Mouse (Mus musculus) 416B (cell line): ENCODE data around the gene Ccdc47.
A peak's percentile ranks its signal among the peaks of the same experiment; 100 is the strongest.

Source experiments
- DNase-seq: peaks from one replicate; pipeline ENCODE4 v3.0.0; 2011; ENCODE audit warnings: low read depth

Gene Ccdc47

DNA sequence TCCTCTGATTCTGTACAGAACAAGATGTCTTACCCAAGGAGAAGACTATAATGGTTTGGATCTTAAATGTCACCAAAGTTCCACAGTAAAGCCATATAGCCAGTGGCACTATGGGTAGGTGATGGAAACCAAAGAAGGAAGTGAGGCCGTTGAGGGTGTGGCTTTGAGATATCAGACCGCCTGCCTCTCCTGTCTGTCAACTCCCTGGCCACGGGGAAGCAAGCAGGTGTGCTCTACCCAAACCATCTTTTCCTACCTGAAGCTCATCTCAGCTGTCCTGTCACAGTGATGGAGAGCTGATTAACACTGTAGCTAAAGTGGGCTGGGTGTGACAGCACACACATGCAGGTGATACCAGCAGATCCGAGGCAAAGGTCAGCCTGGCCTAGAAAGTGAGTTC is 17.9 kb downstream of the Ccdc47 start:
- DNase-seq, result no peak

DNA sequence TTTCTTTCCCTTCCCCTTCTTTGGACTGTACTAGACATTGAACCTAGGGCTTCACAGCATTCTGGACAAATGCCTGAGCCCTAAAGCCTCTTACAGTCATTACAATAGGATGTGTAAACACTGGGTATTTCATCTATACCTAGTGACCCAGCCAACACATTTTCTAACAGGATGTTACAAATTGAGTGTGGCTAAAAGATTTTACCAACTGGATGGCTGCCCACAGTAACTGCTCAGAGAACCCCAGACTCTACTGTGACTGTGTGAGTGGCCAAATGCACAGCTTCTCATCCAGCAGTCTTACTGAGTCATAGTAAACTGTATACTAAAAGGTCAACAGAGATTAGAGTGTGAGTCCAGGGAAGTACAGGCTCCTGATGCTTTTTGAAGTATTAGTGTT is 20.8 kb downstream of the Ccdc47 start:
- peak; percentile 75 for DNase-seq

DNA sequence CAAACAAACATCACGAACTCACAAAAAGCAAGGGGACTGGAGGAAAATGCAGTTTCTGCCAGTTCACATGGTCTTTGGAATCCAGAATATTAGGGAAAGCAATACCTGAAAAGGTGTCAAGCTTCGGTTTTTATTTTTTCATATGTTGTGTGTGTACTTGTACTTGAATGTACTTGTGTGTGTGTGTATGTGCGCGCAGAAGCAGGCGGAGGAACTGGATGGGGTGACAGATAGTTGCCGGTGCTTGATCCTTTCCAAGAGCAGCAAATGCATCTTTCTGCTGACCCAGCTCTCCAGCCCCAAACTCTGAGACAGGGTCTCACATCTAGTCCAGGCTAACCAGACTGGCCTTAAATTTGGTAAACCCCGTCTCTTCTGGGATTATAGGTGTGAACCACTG is 21.3 kb downstream of the Ccdc47 start:
- DNase-seq, result no peak

DNA sequence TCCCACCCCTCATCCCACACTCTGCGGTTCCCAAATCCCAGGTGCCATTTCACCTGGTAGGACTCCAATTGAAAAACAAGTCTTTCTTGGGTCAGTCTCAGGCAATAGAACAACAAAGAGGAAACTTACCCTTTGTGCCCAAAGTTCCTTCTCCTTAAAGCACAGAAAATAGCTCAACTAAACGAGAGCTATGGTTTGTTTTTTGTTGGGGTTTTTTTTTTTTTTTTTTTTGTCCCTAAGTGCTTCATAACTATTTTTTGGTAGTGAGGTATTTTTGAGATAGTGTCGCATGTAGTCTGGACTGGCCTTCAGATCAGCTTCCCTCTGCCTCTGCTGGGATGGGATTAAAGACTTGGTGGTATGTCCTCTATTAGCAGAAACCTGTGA is 22.0 kb downstream of the Ccdc47 start:
- no peak for DNase-seq

DNA sequence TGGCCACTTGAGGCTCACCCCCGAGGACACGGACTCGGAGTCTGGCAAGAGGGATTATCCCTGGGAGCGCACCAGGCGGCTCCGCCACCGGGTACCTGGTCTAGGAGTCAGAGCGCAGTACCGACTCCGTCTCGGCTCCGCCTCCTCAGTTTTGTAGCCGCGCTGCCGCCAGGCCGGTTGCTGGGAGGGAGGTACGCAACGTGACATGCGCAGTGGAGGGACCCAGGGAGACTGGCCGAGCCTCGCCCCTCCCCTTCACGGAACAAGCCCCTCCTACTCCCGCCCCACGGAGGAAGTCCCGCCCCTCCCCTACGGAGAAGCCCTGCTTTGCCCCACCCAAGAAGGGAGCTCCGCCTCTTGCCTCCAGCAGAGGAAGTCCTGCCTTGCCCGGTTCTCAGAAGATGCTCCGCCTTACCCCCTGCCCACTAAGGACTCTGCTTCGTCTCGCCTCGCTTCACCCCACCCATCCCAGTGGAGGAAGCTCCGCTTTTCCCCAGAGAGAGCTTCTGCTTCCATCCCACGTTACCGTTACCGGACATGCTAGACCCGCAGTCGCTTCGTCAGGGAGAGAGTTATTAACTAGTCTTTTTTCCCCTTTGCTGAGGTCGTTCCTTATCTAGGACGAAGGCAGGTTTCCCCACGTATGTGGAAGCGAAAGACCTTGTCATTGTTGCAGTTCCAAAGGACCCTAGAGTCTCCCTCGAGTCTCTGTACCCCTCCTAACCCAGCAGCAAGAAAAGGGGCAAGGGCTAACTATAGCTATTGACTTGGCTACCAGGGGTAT is 22.6 kb downstream of the Ccdc47 start:
- peak; percentile 99 for DNase-seq

DNA sequence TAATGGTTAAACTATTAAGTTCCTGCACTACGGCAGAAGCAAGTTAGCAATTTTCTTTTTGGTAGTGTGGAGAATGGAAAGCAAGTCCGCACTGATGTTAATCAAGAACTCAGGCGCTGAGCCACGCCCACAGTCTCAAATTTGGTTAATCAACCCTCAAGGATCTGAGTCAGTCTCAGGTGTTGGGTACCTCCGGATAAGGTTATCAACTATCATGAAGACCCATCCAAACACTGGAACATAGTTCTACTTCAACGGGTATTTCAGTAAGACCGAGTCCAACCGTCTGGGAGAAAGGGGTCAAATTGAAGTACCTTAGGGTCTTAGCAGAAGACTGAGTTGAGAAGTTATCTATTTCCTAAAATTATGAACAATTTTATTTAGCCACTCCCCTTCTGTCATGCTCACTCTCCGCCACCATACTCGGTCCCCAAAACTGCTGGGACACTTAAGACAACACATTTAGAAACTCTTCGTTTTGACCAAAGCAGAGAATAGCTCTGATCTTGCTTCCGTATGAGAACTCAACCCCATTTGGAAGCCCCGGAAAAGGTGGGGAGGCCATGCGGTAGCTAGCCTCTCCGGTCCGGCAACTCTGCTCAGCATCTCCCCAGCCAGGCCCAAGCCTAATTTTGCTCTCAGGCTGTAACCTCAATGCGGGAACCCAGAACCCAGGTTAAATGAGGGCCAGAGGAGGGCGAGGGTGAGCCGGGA is 23.3 kb downstream of the Ccdc47 start:
- DNase-seq, result peak; percentile 50

DNA sequence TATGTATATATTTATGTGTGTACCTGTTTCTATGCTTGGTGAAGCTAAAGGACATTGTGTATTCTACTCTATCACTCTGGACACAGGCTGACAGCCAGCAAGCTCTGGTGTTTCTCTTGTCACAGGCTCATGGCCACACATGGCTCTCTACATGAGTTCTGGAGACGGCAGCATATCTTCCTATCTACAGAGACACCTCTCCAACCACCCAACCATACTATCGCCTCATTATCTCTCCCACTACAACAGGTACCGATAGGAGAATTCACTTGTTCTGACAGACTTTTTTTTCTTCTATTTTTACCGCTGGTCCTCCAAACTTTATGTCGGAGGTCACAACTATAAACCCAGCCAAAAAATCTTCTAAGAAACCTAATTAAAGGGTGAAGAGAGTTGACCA is 23.9 kb downstream of the Ccdc47 start:
- no peak for DNase-seq

DNA sequence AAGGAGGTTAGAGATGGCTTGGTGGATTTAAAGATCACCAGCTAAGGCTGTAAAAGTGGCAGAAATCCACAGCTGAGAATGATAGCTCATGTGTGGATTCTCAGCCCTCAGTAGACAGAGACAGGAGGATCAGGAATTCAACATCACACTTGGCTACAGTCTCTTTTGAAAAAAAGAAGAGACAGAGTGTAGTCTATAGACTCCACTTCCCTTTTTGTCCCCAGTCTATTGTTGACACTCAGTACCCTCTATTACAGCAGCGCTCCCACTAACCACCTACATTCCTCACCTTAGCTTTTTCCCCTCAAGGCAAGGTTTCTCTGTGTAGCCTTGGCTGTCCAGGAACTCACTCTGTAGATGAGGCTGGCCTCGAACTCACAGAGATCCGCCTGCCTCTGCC is 24.4 kb downstream of the Ccdc47 start:
- no peak for DNase-seq

DNA sequence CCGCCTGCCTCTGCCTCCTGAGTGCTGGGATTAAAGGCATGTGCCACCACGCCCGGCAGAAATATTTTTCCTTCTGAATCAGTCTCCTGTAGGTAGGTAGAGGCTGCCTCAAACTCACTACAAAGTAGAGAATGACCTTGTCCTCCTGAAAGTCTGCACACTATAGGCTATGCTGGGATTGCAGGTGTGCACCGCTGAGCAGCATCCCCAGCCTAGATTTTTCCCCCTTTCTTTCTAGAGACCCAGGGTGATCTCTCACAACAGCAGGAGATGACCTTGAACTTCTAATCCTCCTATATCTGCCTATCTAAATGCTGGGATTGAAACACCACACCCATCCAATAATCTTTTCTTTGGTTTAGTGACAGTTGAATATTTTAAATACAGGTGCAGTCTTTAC is 28.8 kb downstream of the Ccdc47 start:
- no peak for DNase-seq

DNA sequence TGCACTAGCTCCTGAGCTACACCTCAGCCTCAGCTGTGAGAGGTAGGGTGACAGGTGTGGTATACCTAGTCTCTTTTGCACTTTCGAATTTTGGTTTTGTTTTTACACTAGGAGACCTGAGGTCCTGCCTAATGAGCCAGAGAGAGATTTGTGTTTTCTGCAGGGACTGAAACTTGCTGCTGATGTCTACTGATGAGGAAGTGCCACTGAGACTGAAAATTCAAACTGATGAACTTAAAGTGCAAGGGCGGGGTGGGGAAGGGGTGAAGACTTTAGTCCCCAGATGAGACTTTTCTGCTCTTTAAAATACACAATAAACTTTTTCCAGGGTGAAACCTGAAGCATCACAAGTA is 35.7 kb downstream of the Ccdc47 start:
- no peak for DNase-seq

DNA sequence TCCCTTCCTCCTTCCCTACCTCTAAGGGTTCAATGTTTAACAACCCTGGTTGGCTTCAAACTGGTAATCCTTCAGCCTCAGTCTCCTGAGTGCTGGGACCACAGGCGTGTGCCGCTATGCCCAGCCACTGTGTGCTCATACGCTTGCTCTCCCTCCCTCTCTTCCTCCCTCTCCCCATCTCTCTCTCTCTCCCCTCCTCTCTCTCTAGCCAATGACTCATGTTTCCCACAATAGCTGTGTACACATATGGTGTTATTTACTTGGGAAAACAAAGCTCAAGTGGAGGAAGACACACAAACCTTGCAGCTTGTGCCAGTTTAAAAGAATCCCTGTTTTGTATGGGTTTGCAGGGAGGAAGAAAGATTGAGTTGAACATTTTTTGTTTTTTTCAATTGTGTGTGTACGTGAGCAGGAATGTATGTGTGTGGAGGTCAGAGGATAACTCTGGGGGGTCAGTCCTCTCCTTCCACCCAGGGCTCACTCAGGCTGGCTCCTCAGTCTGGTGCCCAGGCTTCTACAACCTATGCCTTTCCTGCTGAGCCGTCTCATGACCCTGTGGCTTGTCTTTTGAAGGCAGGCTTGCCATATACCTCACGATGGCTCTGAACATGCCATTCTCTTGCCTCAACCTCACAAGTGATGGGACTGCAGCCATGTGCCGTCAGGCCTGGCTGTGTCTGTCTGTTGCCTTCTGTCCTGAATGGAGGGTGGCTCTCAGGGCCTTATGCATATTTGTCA is 36.3 kb downstream of the Ccdc47 start:
- peak; percentile 46 for DNase-seq

DNA sequence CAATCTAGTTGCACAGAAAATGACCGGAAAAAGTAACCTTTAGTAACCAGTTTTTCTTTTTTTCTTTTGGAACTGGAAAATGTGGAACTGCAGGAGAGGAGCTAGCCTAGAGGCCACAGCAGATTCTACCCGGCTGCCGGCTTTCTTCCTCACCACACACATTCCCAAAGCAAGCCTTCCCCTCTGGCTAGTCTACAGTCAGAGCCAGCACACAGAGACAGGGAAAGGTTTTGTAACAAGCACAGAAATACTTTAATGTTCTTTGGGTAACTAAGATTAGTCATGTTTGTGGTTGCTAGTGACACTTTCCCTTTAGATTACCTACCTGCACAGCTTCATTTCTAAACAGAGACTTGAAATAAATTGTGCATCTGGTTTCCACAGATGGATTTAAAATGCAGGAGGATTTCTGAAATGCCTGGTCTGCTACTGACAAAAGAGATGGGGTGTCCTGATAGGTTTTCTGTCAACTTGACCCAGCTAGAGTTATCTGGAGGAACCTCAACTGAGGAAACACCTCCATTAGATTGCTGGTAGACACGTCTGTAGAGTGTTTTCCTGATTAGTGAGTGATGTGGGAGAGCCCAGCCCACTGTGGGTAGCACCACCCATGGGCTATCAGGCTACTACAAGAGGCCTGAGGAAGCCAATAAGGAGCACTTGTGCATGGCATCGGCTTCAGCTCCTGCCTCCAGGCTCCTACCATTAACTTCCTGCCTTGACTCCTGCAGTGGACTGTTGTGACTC is 37.9 kb downstream of the Ccdc47 start:
- peak; percentile 39 for DNase-seq

DNA sequence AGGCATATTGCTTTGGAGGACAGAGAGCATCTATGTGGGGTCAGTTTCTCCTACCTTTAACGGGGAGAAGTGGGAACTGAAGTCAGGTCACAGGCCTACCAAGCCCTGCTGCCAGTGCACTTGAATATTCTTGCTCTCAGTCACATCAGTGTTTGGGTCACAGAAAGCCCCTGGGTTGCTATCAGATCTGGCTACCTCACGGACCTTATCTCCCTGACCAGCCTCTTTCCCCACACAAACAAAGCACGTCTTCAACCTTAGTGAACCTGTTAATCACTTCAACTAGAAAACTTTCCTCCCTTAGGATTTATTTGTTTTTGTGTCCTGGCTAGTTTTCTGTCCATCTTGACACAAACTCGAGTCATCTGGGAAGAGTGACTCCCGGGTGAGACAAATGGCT is 39.8 kb downstream of the Ccdc47 start:
- no peak for DNase-seq

DNA sequence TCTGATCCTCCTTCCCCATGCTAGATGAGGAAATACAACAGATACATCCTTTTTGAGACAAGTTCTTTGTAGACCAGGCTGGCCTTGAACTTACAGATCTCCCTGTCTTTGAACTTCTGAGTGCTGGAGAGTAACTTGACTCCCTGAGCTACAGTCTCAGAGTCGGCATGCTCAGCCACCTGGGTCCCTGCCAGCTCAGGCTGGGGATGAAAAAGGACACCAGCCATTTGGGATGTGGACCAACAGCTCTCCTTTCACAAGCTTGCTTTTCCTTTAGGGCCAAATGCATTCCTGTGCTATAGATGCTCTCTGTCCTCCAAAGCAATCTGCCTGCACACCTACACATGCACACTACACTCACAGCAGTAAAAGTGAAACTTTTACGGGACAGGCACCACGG is 41.1 kb downstream of the Ccdc47 start:
- DNase-seq, result no peak

DNA sequence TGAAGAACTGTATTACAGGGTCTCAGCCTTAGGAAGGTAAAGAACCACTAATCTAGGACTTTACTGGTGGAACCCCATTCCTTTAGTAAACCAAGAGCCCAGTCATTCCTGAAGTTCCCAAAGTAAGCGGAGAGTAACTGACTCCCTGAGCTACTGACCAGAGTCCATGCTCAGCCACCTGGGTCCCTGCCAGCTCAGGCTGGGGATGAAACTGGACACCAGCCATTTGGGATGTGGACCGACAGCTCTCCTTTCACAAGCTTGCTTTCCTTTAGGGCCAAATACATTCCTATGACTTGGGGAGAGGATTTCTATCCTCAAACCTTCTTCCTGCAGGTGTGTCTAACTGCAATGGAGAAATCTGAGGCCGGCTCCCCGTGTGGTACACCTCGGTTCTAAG is 41.8 kb downstream of the Ccdc47 start:
- no peak for DNase-seq

DNA sequence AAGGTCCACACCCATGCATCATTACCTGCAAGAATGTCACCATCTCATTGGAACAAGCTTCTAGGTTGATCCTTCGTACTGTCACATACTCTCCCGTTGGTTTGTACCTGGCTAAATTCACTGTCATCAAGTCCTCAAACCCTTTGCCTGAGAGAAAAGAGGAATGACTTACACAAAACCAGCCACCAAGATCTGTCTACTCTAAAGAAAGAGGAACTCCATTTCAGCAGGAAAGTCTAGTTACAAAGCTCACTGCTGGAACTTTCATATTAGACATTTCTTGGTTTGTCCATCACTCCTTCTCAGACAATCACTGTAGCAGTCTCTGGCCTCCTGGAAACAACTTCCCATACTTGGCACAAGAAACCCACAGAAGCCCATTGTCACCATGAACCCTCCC is 42.9 kb downstream of the Ccdc47 start:
- DNase-seq, result no peak

DNA sequence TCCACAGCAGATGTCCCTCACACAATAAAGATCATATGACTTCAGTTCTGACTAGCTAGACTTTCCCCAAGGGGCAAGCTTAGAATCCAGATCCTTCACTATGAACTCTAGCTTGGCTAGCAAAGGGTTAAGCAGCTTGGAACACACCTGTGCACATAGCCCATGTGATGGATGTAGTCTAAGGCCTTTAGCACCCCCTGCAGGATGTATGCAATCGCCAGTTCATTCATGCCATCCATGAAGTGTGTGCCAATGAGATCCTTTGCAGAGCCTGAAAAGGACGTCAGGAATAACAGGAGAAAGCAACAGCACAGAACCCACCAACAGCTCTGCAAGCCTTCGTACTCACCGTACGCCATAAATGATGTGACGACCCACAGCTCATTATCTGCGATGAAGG is 45.3 kb downstream of the Ccdc47 start:
- peak; percentile 57 for DNase-seq

DNA sequence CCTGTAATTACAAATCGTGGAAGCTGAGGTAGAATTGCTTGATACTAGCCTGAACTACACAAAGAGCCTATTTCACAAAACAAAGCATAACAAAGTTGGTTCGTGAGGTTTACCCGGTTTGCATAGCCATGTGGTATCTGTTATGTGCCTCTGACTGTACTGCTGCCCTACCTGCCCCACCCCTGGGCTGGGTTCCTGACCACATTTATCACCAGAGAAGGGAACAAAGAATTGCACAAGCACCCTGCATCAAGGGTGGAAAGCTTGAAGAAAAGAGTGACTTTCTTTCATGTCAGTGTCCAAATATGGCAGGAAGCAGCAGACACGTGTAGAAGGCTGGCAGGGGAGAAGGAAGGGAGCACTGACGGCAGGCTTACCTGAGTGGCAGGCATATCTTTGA is 48.7 kb downstream of the Ccdc47 start:
- DNase-seq, result peak; percentile 69

DNA sequence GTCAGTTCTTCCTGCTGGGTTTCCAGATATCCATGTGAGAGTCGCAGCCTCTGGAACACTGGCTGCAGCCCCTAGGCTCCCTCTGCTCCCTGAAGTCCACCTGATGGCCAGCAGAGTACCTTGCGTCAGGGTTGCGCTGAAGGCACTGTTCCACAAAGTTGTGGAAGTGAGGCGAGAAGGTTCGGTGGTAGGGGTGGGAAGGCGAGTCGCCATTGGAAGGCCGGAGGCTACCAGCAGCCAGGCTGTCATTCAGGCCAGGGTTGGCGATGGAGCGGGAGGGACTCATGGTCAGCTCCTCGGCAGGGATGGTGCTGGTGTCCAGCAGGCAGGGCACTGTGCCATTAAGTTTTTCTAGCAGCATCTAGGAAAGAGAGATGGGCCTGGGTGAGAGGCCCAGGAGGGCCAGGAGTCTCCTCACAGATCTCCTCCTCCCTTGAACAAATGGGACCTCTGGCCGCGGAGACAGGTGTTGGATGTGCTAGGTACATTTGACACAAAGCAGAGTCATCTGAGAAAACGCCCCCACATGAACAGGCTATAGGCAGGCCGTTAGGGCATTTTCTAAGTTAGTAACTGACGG is 51.5 kb downstream of the Ccdc47 start:
- DNase-seq, result no peak

DNA sequence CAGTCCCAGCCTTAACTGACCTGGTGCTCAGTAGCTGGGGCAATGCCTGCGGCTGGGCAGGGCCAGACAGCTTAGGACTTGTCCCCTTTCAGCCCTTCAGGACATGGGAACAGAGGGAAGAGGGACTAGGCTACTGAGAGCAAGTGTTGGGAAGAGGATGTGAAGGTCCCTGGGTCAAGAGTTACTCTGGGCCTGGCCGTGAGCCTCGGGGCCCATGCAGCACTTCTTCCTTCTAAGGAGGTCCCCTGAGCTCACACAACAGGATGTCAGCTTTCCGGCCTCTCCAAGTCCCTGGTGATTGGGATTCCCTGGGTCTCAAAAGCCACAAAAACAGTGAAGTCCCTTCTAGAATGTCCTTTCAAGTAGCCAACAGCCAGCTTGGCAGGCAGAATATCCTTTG is 52.6 kb downstream of the Ccdc47 start:
- DNase-seq, result no peak

DNA sequence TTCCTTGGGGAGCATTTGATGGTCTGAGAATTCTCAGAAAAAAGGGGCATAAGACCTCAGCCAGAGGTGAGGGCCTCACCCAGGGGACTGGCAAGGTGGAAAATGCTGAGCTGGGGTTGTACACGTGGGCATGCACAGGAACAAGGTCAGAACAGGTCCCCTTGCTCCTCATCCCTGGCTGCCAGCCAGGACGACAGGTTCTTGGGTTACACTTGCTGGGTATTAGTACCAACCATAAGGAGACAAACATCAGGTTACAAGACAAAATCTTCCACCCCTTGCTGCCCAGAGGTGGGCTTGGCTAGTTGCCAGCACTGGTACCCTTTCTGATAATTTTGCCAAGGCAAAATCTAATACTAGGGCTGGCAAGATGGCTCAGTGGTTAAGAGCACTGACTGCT is 53.9 kb downstream of the Ccdc47 start:
- no peak for DNase-seq
